18 mouse cellular contexts compared by ENCODE assay signal in the genomic region with DNA sequence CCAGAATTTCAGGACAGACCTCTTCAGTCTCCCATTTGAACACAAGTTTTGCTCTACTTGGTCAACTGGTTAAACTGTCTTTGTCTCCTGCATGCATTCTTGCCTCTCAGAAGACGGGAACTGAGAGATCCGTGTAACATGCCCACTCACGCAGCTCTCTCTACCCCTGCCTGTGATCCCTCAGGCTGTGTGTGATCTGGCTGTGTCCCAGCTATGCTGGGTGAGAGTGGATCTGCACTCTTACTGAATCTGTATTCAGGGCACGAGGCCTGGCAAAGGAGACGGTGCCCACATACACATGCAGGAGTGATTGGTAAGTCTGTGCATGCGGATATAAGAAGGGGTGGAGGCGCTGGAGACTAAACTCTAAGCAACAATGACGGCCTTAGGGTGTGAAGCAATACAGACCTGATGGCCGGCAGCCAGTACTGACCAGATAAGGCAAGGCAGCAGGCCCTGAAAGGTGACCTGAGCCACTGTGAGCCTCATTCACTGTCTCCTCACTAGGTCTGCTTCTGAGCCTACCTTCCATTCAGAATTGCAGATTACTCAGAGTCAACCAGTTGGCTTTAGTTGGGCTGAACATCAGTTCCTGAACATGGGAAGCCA.
A peak's percentile ranks its signal among the peaks of the same experiment; 100 is the strongest.
DNase-seq lines count a peak whose midpoint lies in the region; ATAC-seq lines count a peak whose summit lies in the region.
"Had no signal": no experiment of that assay in that cellular context is flagged by ENCODE, and none has a peak within 500 bp of the region (broad histone marks: within the 10 kb centered on the region; RNA-seq: fewer than 3 reads in every experiment).

No protein-coding gene starts in this region.

- 0 out of 2 replicates have a peak, but pooled peaks have one; percentile 26 for ATAC-seq in heart, embryonic 11.5 days (replicated peaks; ENCODE audit: insufficient number of reproducible peaks, low FRiP score, low TSS enrichment)
- ATAC-seq in megakaryocyte, adult 5-6 weeks (ENCODE audit: poor library complexity, severe bottlenecking) = no peak
- ATAC-seq: forebrain, embryonic 14.5 days; lung, postnatal 0 days had no signal

- DNase-seq in kidney, adult 11 months = peak; percentile 13
- DNase-seq in kidney, postnatal 25 days = no peak
- peak; percentile 76 for DNase-seq in gonadal fat pad, adult 2 months (ENCODE audit: low read depth)
- peak; percentile 6 for DNase-seq in heart, postnatal 25 days (ENCODE audit: low spot score)
- DNase-seq in right cerebral cortex, postnatal 10 days (ENCODE audit: low spot score in 2 of 2) = no peak
- no peak for DNase-seq in ovary, postnatal 10 days (ENCODE audit: low spot score)
- DNase-seq: adrenal gland, postnatal 10 days; cerebellum, adult 11 months; gastrocnemius, adult 2 months; kidney, adult 9 months; left cerebral cortex, postnatal 4 days; liver, embryonic 13.5 days; right cerebral cortex, postnatal 4 days had no signal

- intact Hi-C loops in heart, postnatal 25 days (cut with DNase I) = no loop called here

- no peak overlapping the region for H3K9ac ChIP-seq in heart, embryonic 11.5 days (ENCODE audit: low read depth, low read length)
- H3K9ac ChIP-seq: liver, embryonic 13.5 days; neural tube, embryonic 12.5 days had no signal

- no peak overlapping the region for H3K4me2 ChIP-seq in heart, embryonic 11.5 days
- H3K4me2 ChIP-seq: liver, embryonic 13.5 days; neural tube, embryonic 12.5 days had no signal

- H3K4me1 ChIP-seq in heart, embryonic 11.5 days (ENCODE audit: control insufficient read depth, insufficient read depth, low read length) = peaks cover 6% of the 10 kb centered on the region

- no peaks in the 10 kb centered on the region for H3K27me3 ChIP-seq in heart, embryonic 11.5 days (ENCODE audit: control insufficient read depth, insufficient read depth, low read length)
- H3K27me3 ChIP-seq: liver, embryonic 13.5 days; neural tube, embryonic 12.5 days had no signal

- H3K27ac ChIP-seq in heart, embryonic 11.5 days (ENCODE audit: low read depth, low read length) = no peak overlapping the region
- H3K27ac ChIP-seq: gastrocnemius, adult 2 months; liver, embryonic 13.5 days; neural tube, embryonic 12.5 days had no signal

- H3K36me3 ChIP-seq in heart, embryonic 11.5 days (ENCODE audit: control insufficient read depth, insufficient read depth, low read length) = no peaks in the 10 kb centered on the region
- H3K36me3 ChIP-seq: liver, embryonic 13.5 days; neural tube, embryonic 12.5 days had no signal

- 64% methylated on average over 9 of the region's 9 CpGs for WGBS in heart, embryonic 11.5 days (ENCODE audit: insufficient replicate concordance)

- no peaks in the 10 kb centered on the region for H3K9me3 ChIP-seq in heart, embryonic 11.5 days (replicated peaks; ENCODE audit: control insufficient read depth, low read length)
- H3K9me3 ChIP-seq: liver, embryonic 13.5 days; neural tube, embryonic 12.5 days had no signal

- no peak overlapping the region for H3K4me3 ChIP-seq in heart, embryonic 11.5 days (ENCODE audit: low read depth, low read length)
- H3K4me3 ChIP-seq: gastrocnemius, adult 2 months; liver, embryonic 13.5 days; neural tube, embryonic 12.5 days had no signal

Comparison
In these comparisons a context has a peak if more than half of its experiments do, and no peak if none do; other contexts are left out.
1. DNase-seq: peak in kidney, adult 11 months (single experiment), gonadal fat pad, adult 2 months (single experiment) and heart, postnatal 25 days (single experiment); none in kidney, postnatal 25 days (0 of 2), right cerebral cortex, postnatal 10 days (0 of 2) and ovary, postnatal 10 days (single experiment).